Mouse (Mus musculus) stomach, embryonic 14.5 days (tissue): Measurements from ENCODE around the gene Med27. TPM values are rescaled to one million over a fixed set of nuclear protein-coding genes. Genes with fewer than 3 reads are reported as not detected.

Experiments used
- ATAC-seq: fragments of 200-750 bp; cut with Nextera tagmentation; 2 replicates; pipeline ENCODE4 v1.8.0; 2017; ENCODE audit warnings: low read depth, moderate TSS enrichment; ENCODE audit not compliant: insufficient number of reproducible peaks, insufficient read depth, low FRiP score
- H3K27ac ChIP-seq: fragments of 300-500 bp; sonication (generic); 2 replicates; pipeline ENCODE4 v1.5.1; 2014; ENCODE audit warnings: mild to moderate bottlenecking, low read length, moderate library complexity, mixed read lengths
- H3K27me3 ChIP-seq: fragments of 300-500 bp; sonication (generic); 2 replicates; pipeline ENCODE4 v1.6.1; 2014; ENCODE audit warnings: low read length, control low read depth, mixed read lengths; ENCODE audit not compliant: control insufficient read depth, insufficient read depth
- H3K36me3 ChIP-seq: fragments of 300-500 bp; sonication (generic); 2 replicates; pipeline ENCODE4 v1.6.1; 2014; ENCODE audit warnings: mild to moderate bottlenecking, control low read depth, low read length, moderate library complexity, mixed read lengths; ENCODE audit not compliant: control insufficient read depth, insufficient read depth
- H3K4me1 ChIP-seq: fragments of 300-500 bp; sonication (generic); 2 replicates; pipeline ENCODE4 v1.6.1; 2014; ENCODE audit warnings: low read length, control low read depth, mixed read lengths; ENCODE audit not compliant: control insufficient read depth, insufficient read depth
- H3K4me2 ChIP-seq: fragments of 300-500 bp; sonication (generic); replicated peaks from 2 replicates; pipeline ENCODE4 v1.6.1; 2014; ENCODE audit warnings: low read depth, low read length, control low read depth
- H3K4me3 ChIP-seq: fragments of 300-500 bp; sonication (generic); 2 replicates; pipeline ENCODE4 v1.5.1; 2014; ENCODE audit warnings: low read depth, low read length, control low read depth
- H3K9ac ChIP-seq: fragments of 300-500 bp; sonication (generic); replicated peaks from 2 replicates; pipeline ENCODE4 v1.6.1; 2014; ENCODE audit warnings: low read depth, mild to moderate bottlenecking, control low read depth, low read length, moderate library complexity, mixed read lengths
- H3K9me3 ChIP-seq: fragments of 300-500 bp; sonication (generic); 2 replicates; pipeline ENCODE4 v1.6.1; 2016; ENCODE audit warnings: low read depth, low read length, control low read depth; ENCODE audit not compliant: control insufficient read depth
- WGBS: fragments of 180-500 bp; shearing (Covaris S2); extraction: QIAGEN DNeasy Blood & Tissue Kit; methylation state at CpG from one replicate; pipeline ENCODE4 v1.1.7; 2014; 5-methylcytosine and 5-hydroxymethylcytosine counted together
- polyA plus RNA-seq: library from polyadenylated mRNA; unstranded; fragments of >200 nt; fragmentation: Nextera tagmentation; extraction: Ambion mirVana; gene quantifications from 2 replicates; pipeline ENCODE4 v1.2.1, GENCODE M21; 2014

Med27 gene
- polyA plus RNA-seq, 1 experiment from 2014 or later, result 51.7 TPM

DNA sequence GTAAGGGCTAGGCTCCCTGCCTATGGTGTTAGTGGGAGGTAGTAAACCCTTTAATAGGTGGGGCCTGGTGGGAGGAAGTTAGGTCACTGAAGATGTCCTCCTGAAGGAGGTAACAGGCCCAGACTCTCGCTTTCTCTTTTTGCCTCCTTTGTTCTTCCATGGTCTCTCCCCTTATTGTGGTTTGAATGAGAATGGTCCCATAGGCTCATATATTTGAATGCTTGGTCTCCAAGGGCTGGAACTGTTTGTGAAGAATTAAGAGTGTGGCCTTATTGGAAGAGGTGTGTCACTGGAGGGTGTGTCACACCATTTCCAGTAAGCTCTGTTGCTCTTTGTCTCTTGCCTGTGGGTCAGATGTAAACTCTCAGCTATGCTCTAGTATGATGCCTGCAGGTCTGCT lies 16.1 kb upstream of the Med27 start:
- ATAC-seq, result no peak
- Histone ChIP-seq H3K27me3 (no peaks in the 10 kb centered on the region), H3K36me3 (no peaks in the 10 kb centered on the region), H3K4me3 (no peak overlapping the region), H3K9ac (no peak overlapping the region), H3K4me2 (no peak overlapping the region), H3K27ac (no peak overlapping the region), H3K9me3 (no peaks in the 10 kb centered on the region), H3K4me1 (no peaks in the 10 kb centered on the region)
- 82% methylated on average over 1 of the region's 1 CpGs for WGBS

GRCm38 (mm10) chr2:29338396-29338795 lies 8.2 kb upstream of the Med27 start:
- Histone ChIP-seq H3K27me3 (no peaks in the 10 kb centered on the region), H3K4me2 (no peak overlapping the region), H3K4me1 (no peaks in the 10 kb centered on the region), H3K9ac (no peak overlapping the region), H3K36me3 (no peaks in the 10 kb centered on the region), H3K4me3 (no peak overlapping the region), H3K9me3 (no peaks in the 10 kb centered on the region), H3K27ac (no peak overlapping the region)
- 86% methylated on average over 1 of the region's 1 CpGs for WGBS
- ATAC-seq, result no peak

GRCm38 (mm10) chr2:29358696-29359375 lies 12.2 kb downstream of the Med27 start:
- no peak overlapping the region for H3K4me2 ChIP-seq
- no peak for ATAC-seq
- H3K36me3 ChIP-seq, result no peaks in the 10 kb centered on the region; the same call in 1 of the 2 replicates
- WGBS, result 51% methylated on average over 9 of the region's 9 CpGs
- no peaks in the 10 kb centered on the region for H3K9me3 ChIP-seq
- no peaks in the 10 kb centered on the region for H3K4me1 ChIP-seq
- H3K9ac ChIP-seq, result no peak overlapping the region
- H3K4me3 ChIP-seq, result no peak overlapping the region
- no peak overlapping the region for H3K27ac ChIP-seq
- H3K27me3 ChIP-seq, result no peaks in the 10 kb centered on the region

- no peaks in the 10 kb centered on the region for H3K27me3 ChIP-seq
- no peak overlapping the region for H3K4me2 ChIP-seq
- H3K4me3 ChIP-seq, result no peak overlapping the region
- ATAC-seq, result no peak
- no peak overlapping the region for H3K9ac ChIP-seq
- H3K36me3 ChIP-seq, result no peaks in the 10 kb centered on the region
- 86% methylated on average over 3 of the region's 3 CpGs for WGBS
- H3K27ac ChIP-seq, result no peak overlapping the region
- H3K4me1 ChIP-seq, result no peaks in the 10 kb centered on the region
- no peaks in the 10 kb centered on the region for H3K9me3 ChIP-seq
Measured at GRCm38 (mm10) chr2:29360956-29361355, 14.3 kb downstream of the Med27 start.

DNA sequence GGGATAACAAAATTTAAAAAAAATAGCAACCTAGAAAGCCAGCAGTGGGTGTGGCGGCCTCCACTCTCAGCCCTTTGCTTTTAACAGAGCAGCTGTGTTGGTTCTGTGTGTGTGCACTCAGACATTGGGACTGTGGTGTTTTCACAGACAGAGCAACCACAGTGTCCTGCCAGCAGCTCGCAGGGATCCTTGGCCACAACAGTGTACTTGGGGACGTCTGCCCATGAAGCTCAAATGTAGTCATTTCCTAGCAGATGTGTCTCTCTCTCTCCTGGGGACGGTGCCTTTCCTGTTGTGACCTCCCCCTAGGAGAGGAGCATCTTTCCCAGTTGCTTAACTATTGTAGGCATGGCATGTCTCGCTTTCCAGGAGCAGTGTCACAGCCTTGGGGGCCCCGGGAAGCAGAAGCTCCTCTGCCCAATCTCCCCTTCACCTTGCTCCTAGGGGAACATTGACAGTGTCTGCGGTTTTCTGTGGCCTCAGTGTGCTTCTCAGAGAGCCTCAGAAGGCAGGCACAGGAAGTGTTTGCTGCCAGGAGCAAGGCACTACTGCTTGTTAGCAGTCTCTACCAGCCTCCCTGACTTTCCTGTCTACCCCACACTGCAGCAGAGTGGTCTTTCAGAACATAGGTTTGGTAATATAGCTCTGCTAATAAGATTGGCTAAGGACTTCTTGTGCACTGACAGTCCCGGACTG lies 18.5 kb downstream of the Med27 start:
- WGBS, result 86% methylated on average over 8 of the region's 8 CpGs
- Histone ChIP-seq H3K4me3 (no peak overlapping the region), H3K36me3 (no peaks in the 10 kb centered on the region), H3K27me3 (no peaks in the 10 kb centered on the region), H3K4me1 (no peaks in the 10 kb centered on the region), H3K9ac (no peak overlapping the region), H3K4me2 (no peak overlapping the region), H3K27ac (no peak overlapping the region), H3K9me3 (no peaks in the 10 kb centered on the region)
- ATAC-seq, result no peak

DNA sequence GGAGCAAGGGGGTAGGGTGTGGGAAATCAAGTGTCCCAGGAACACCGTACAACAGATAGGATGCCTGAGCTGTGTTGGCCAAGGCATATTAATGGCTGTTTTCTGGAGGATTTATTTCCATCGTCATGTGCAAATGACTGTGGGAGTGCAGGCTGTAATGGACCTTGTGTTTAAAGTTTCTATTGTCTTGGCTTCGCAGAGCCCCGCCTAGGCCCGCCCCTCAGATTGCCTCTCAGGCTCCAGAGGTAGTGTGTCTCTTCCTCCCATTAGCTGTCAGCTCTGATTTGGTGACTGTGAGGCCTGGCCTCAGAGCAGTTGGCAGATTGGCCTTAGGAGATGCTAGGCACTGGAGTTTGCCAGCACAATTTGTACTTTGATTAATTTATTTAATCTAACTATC lies 22.1 kb downstream of the Med27 start:
- Histone ChIP-seq H3K9ac (no peak overlapping the region), H3K4me2 (no peak overlapping the region), H3K36me3 (no peaks in the 10 kb centered on the region), H3K27ac (no peak overlapping the region), H3K9me3 (no peaks in the 10 kb centered on the region), H3K27me3 (no peaks in the 10 kb centered on the region), H3K4me1 (no peaks in the 10 kb centered on the region), H3K4me3 (no peak overlapping the region)
- ATAC-seq, result no peak
- WGBS, result 58% methylated on average over 5 of the region's 5 CpGs

DNA sequence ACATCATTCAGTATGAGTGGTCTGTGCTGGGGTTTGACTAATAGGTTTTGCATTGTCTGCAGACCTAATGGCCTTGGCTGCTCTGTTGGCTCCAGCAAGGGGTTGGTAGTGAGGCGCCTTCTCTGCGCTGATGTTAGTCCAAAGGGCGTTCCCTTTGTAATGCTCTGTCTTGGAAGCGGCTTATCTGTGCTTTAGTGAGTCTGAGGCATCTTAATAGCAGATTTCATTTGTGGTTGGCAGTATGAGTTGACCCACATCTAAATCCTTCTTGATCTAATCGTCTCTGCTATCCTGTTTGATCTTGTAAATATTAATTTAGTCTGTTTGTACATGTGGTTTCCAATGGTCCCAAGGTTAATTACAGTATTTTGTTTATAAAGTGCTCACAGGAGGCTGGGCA lies 25.6 kb downstream of the Med27 start:
- no peak for ATAC-seq
- H3K4me2 ChIP-seq, result no peak overlapping the region
- no peaks in the 10 kb centered on the region for H3K27me3 ChIP-seq
- H3K27ac ChIP-seq, result no peak overlapping the region
- no peaks in the 10 kb centered on the region for H3K36me3 ChIP-seq
- WGBS, result 66% methylated on average over 5 of the region's 5 CpGs
- no peak overlapping the region for H3K4me3 ChIP-seq
- no peaks in the 10 kb centered on the region for H3K9me3 ChIP-seq
- no peaks in the 10 kb centered on the region for H3K4me1 ChIP-seq
- no peak overlapping the region for H3K9ac ChIP-seq

GRCm38 (mm10) chr2:29381683-29382082 lies 35.1 kb downstream of the Med27 start:
- Histone ChIP-seq H3K9me3 (no peaks in the 10 kb centered on the region), H3K9ac (no peak overlapping the region), H3K36me3 (no peaks in the 10 kb centered on the region), H3K27me3 (no peaks in the 10 kb centered on the region), H3K4me1 (0 out of 2 replicates have a peak, but pooled peaks cover 6% of the 10 kb centered on the region), H3K4me2 (no peak overlapping the region), H3K4me3 (no peak overlapping the region), H3K27ac (no peak overlapping the region)
- no peak for ATAC-seq
- WGBS, result 24% methylated on average over 4 of the region's 4 CpGs
